Mouse (Mus musculus) MEL (cell line): ENCODE data around the gene Rdh5. TPM values are rescaled to one million over a fixed set of nuclear protein-coding genes. Genes with fewer than 3 reads are reported as not detected.
A peak's percentile ranks its signal among the peaks of the same experiment; 100 is the strongest.

Experiments used
- DNase-seq: peaks from one replicate; pipeline ENCODE4 v3.0.0; 2011; ENCODE audit warnings: low read depth, low spot score
- H3K27ac ChIP-seq: 2 replicates; pipeline ENCODE4 v1.5.1; 2012; ENCODE audit warnings: low read depth, mild to moderate bottlenecking, control low read depth, low read length, moderate library complexity; ENCODE audit not compliant: control insufficient read depth
- H3K27me3 ChIP-seq, 2 experiments: fragments of 150-350 bp in 1 of 2; sonication (generic) in 1 of 2; 2 replicates each; pipeline ENCODE4 v1.6.1; 2012; ENCODE audit warnings: low read length in 2 of 2, mild to moderate bottlenecking in 2 of 2, improper control_type of control experiment in 1 of 2, moderate library complexity in 1 of 2; ENCODE audit not compliant: insufficient read depth in 2 of 2, control insufficient read depth in 1 of 2
- H3K36me3 ChIP-seq, 2 experiments: 2 replicates each; pipeline ENCODE4 v1.6.1; 2012 to 2014; ENCODE audit warnings: low read length in 2 of 2, improper control_type of control experiment in 1 of 2, inconsistent platforms in 1 of 2, mild to moderate bottlenecking in 1 of 2; ENCODE audit not compliant: insufficient read depth in 2 of 2, control insufficient read depth in 1 of 2
- H3K4me1 ChIP-seq, 2 experiments: fragments of 150-350 bp in 1 of 2; sonication (generic) in 1 of 2; 2 replicates each; pipeline ENCODE4 v1.6.1; 2012; ENCODE audit warnings: low read length in 2 of 2, improper control_type of control experiment in 1 of 2, mild to moderate bottlenecking in 1 of 2; ENCODE audit not compliant: insufficient read depth in 2 of 2, control insufficient read depth in 1 of 2
- H3K4me3 ChIP-seq, 2 experiments: fragments of 150-350 bp in 1 of 2; sonication (generic) in 1 of 2; 2 replicates each; pipeline ENCODE4 v1.5.1; 2012; ENCODE audit warnings: low read depth in 2 of 2, low read length in 2 of 2, mild to moderate bottlenecking in 2 of 2, moderate library complexity in 2 of 2, control low read depth in 1 of 2, improper control_type of control experiment in 1 of 2; ENCODE audit not compliant: control insufficient read depth in 1 of 2, insufficient read depth in 1 of 2
- H3K79me2 ChIP-seq: 2 replicates; pipeline ENCODE4 v1.6.1; 2012; ENCODE audit warnings: mild to moderate bottlenecking, low read length, moderate library complexity; ENCODE audit not compliant: control insufficient read depth, poor library complexity, insufficient read depth
- H3K9ac ChIP-seq: 2 replicates; pipeline ENCODE4 v1.6.1; 2012; ENCODE audit warnings: low read depth, mild to moderate bottlenecking, control low read depth, low read length, moderate library complexity; ENCODE audit not compliant: control insufficient read depth, poor library complexity, severe bottlenecking
- H3K9me3 ChIP-seq: fragments of 150-350 bp; sonication (generic); replicated peaks from 2 replicates; pipeline ENCODE4 v1.6.1; 2012; ENCODE audit warnings: mild to moderate bottlenecking, low read length, improper control_type of control experiment, moderate library complexity; ENCODE audit not compliant: insufficient read depth
- BHLHE40 ChIP-seq: IDR thresholded peaks from 2 replicates; pipeline ENCODE4 v1.6.1; 2012; ENCODE audit warnings: low read depth, mild to moderate bottlenecking, inconsistent platforms, low read length, improper control_type of control experiment, borderline replicate concordance
- CHD1 ChIP-seq: IDR thresholded peaks from 2 replicates; pipeline ENCODE4 v1.6.1; 2012; ENCODE audit warnings: low read depth, mild to moderate bottlenecking, inconsistent platforms, low read length, improper control_type of control experiment
- CHD2 ChIP-seq: IDR thresholded peaks from 2 replicates; pipeline ENCODE4 v1.6.1; 2011; ENCODE audit warnings: low read length, improper control_type of control experiment
- CTCF ChIP-seq, 3 experiments: IDR thresholded peaks in 2 of 3; conservative IDR thresholded peaks in 1 of 3; 2 replicates each; pipeline ENCODE4 v1.5.1; 2011 to 2012; ENCODE audit warnings: low read length in 3 of 3, low read depth in 2 of 3, mild to moderate bottlenecking in 2 of 3, improper control_type of control experiment in 1 of 3, inconsistent platforms in 1 of 3, mixed read lengths in 1 of 3, moderate library complexity in 1 of 3; ENCODE audit not compliant: control insufficient read depth in 1 of 3, insufficient read depth in 1 of 3, poor library complexity in 1 of 3, severe bottlenecking in 1 of 3
- E2F4 ChIP-seq: IDR thresholded peaks from 2 replicates; pipeline ENCODE4 v1.6.1; 2011; ENCODE audit warnings: low read depth, low read length, improper control_type of control experiment, borderline replicate concordance
- ELF1 ChIP-seq: IDR thresholded peaks from 2 replicates; pipeline ENCODE4 v1.6.1; 2014; ENCODE audit warnings: low read depth, mild to moderate bottlenecking, inconsistent platforms, low read length, improper control_type of control experiment, moderate library complexity
- ETS1 ChIP-seq: IDR thresholded peaks from 2 replicates; pipeline ENCODE4 v1.6.1; 2012; ENCODE audit warnings: low read depth, mild to moderate bottlenecking, inconsistent platforms, low read length, improper control_type of control experiment, moderate library complexity
- GABPA ChIP-seq: IDR thresholded peaks from 2 replicates; pipeline ENCODE4 v1.6.1; 2012; ENCODE audit warnings: low read depth, mild to moderate bottlenecking, inconsistent platforms, low read length, improper control_type of control experiment, moderate library complexity
- GATA1 ChIP-seq: IDR thresholded peaks from 2 replicates; pipeline ENCODE4 v1.6.1; 2011; ENCODE audit warnings: low read depth, low read length, improper control_type of control experiment
- HCFC1 ChIP-seq: IDR thresholded peaks from 2 replicates; pipeline ENCODE4 v1.6.1; 2012; ENCODE audit warnings: low read depth, mild to moderate bottlenecking, inconsistent platforms, low read length, improper control_type of control experiment, moderate library complexity
- JUND ChIP-seq: IDR thresholded peaks from 2 replicates; pipeline ENCODE4 v1.6.1; 2011; ENCODE audit warnings: low read depth, mild to moderate bottlenecking, improper control_type of control experiment, low read length
- MAFK ChIP-seq: IDR thresholded peaks from 2 replicates; pipeline ENCODE4 v1.6.1; 2011; ENCODE audit warnings: low read depth, mild to moderate bottlenecking, low read length, improper control_type of control experiment, borderline replicate concordance
- MAX ChIP-seq: IDR thresholded peaks from 2 replicates; pipeline ENCODE4 v1.6.1; 2011; ENCODE audit warnings: low read length, improper control_type of control experiment
- MAZ ChIP-seq: IDR thresholded peaks from 2 replicates; pipeline ENCODE4 v1.6.1; 2012; ENCODE audit warnings: low read depth, mild to moderate bottlenecking, inconsistent platforms, low read length, improper control_type of control experiment
- MXI1 ChIP-seq: IDR thresholded peaks from 2 replicates; pipeline ENCODE4 v1.6.1; 2011; ENCODE audit warnings: mild to moderate bottlenecking, low read depth, low read length, improper control_type of control experiment
- MYC ChIP-seq: IDR thresholded peaks from 2 replicates; pipeline ENCODE4 v1.6.1; 2011; ENCODE audit warnings: low read depth, mild to moderate bottlenecking, low read length, improper control_type of control experiment, moderate library complexity
- NELFE ChIP-seq: IDR thresholded peaks from 2 replicates; pipeline ENCODE4 v1.6.1; 2011; ENCODE audit warnings: low read depth, low read length, improper control_type of control experiment
- POLR2AphosphoS2 ChIP-seq: IDR thresholded peaks from 2 replicates; pipeline ENCODE4 v1.6.1; 2011; ENCODE audit warnings: low read length, improper control_type of control experiment
- POLR2AphosphoS5 ChIP-seq: IDR thresholded peaks from 2 replicates; pipeline ENCODE4 v1.6.1; 2012; ENCODE audit warnings: low read depth, borderline replicate concordance, mild to moderate bottlenecking, inconsistent platforms, low read length, moderate library complexity, mixed read lengths
- RCOR1 ChIP-seq: IDR thresholded peaks from 2 replicates; pipeline ENCODE4 v1.6.1; 2012; ENCODE audit warnings: low read depth, mild to moderate bottlenecking, inconsistent platforms, low read length, improper control_type of control experiment
- SIN3A ChIP-seq: IDR thresholded peaks from 2 replicates; pipeline ENCODE4 v1.6.1; 2012; ENCODE audit warnings: low read length, improper control_type of control experiment, inconsistent platforms
- TAL1 ChIP-seq: IDR thresholded peaks from 2 replicates; pipeline ENCODE4 v1.6.1; 2012; ENCODE audit warnings: mild to moderate bottlenecking, inconsistent platforms, low read length, moderate library complexity, mixed read lengths
- TBP ChIP-seq: IDR thresholded peaks from 2 replicates; pipeline ENCODE4 v1.8.0; 2011; ENCODE audit warnings: low read depth, low read length, improper control_type of control experiment
- TCF12 ChIP-seq: IDR thresholded peaks from 2 replicates; pipeline ENCODE4 v1.6.1; 2014; ENCODE audit warnings: low read depth, mild to moderate bottlenecking, inconsistent platforms, low read length, improper control_type of control experiment, moderate library complexity
- UBTF ChIP-seq: IDR thresholded peaks from 2 replicates; pipeline ENCODE4 v1.6.1; 2012; ENCODE audit warnings: low read depth, mild to moderate bottlenecking, inconsistent platforms, low read length, improper control_type of control experiment, moderate library complexity, borderline replicate concordance; ENCODE audit not compliant: insufficient read depth
- USF1 ChIP-seq: IDR thresholded peaks from 2 replicates; pipeline ENCODE4 v1.6.1; 2014; ENCODE audit warnings: low read depth, mild to moderate bottlenecking, inconsistent platforms, low read length, improper control_type of control experiment, moderate library complexity
- ZKSCAN1 ChIP-seq: IDR thresholded peaks from 2 replicates; pipeline ENCODE4 v1.6.1; 2012; ENCODE audit warnings: low read depth, mild to moderate bottlenecking, inconsistent platforms, low read length, improper control_type of control experiment, moderate library complexity
- ZMIZ1 ChIP-seq: IDR thresholded peaks from 2 replicates; pipeline ENCODE4 v1.6.1; 2012; ENCODE audit warnings: low read depth, mild to moderate bottlenecking, inconsistent platforms, low read length, improper control_type of control experiment, moderate library complexity
- polyA plus RNA-seq, 2 experiments: library from polyadenylated mRNA; stranded (reverse) in 1 of 2; unstranded in 1 of 2; fragments of >175 nt in 1 of 2; fragments of >200 nt in 1 of 2; gene quantifications; 2 replicates each; pipeline versions ENCODE4 v1.2.1 to v1.2.4; 2012; ENCODE audit warnings: low replicate concordance in 2 of 2, low read depth in 1 of 2; ENCODE audit not compliant: insufficient read length in 2 of 2, insufficient read depth in 1 of 2, missing spikeins in 1 of 2
- total RNA-seq: library from RNA; depleted of rRNA; stranded (reverse); fragments of 300-350 nt; gene quantifications from 2 replicates; pipeline ENCODE4 v1.2.3, GENCODE M21; 2012

Rdh5 gene
- total and polyA plus RNA-seq, 3 experiments: 1.2 to 4.2 TPM; not detected in 1

- Histone ChIP-seq H3K36me3 (peaks cover 0 to 7% of the 10 kb centered on the region in 2 experiments; a peak in 2 of 4 replicates), H3K79me2 (peaks cover 3% of the 10 kb centered on the region; the same call in 1 of the 2 replicates), H3K9ac (no peak overlapping the region; the same call in 1 of the 2 replicates), H3K9me3 (no peaks in the 10 kb centered on the region), H3K27me3 (no peaks in the 10 kb centered on the region), H3K4me3 (peak overlapping the region; percentile 52 to 69; a peak in 3 of 4 replicates), H3K27ac (no peak overlapping the region), H3K4me1 (peaks cover 0 to 17% of the 10 kb centered on the region in 2 experiments; a peak in 3 of 4 replicates)
- TF ChIP-seq USF1 (no peak), ZKSCAN1 (no peak), CTCF (IDR thresholded peaks at IDR 0.05 in 2 of 3, conservative IDR thresholded peaks at IDR 0.05 in 1 of 3; ENCODE audit: control insufficient read depth in 1 of 3, insufficient read depth in 1 of 3, low read depth in 2 of 3, low read length in 3 of 3, poor library complexity in 1 of 3, severe bottlenecking in 1 of 3) (no peak), GATA1 (no peak), CHD2 (no peak), MYC (no peak), CHD1 (no peak), BHLHE40 (no peak), ELF1 (no peak), MXI1 (no peak), POLR2AphosphoS2 (no peak), HCFC1 (no peak), MAX (no peak), UBTF (no peak)
- no peak for DNase-seq
These were observed 30.4 kb downstream of the Rdh5 start for GRCm38 (mm10) chr10:128892246-128892645.

DNA sequence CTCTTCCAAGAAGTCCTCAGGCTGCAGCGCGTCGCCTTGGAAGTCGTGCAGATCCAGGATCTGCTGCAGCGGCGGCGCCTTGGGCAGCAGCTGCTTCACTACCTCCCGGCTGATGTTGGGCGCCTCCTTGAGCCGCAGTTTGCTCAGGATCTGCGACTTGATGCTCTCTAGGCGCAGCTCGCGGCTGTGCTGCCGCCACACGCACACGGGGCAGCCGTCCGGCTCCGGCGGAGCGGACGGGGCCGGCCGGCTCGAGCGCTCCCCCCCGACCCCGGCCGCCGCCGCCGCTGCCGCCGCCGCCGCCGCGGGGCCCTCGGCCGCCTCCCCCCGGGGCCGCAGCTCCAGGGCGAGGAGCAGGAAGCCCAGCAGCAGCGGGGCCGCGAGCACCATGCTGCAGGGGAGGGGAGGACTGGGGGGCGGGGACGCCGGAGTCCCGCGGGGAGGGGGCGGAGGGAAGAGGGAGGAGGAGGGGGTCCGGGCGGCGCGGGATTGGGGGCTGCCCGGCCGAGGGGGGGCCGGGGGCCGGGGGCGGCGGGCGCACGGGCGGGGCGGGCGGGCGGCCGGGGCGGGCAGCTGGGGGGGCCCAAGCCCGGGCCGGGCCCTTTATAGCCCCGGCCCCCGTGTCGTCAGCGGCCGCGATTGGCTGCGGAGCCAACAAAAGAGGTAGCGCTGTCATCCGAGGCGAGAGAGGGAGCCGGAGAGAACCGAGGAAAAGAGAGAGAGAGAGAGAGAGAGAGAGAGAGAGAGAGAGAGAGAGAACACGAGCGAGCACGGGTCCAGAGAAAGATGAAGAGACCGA, 31.2 kb downstream of the Rdh5 start, which contains the start of gene Gdf11:
Gdf11 (minus strand) TSS at position 423 of the 799 bp plus-strand sequence.
- peaks cover 0 to 17% of the 10 kb centered on the region in 2 experiments; a peak in 3 of 4 replicates for H3K4me1 ChIP-seq
- H3K27ac ChIP-seq: no peak within 1 kb of the TSS
- H3K9ac ChIP-seq: peak within 1 kb of the TSS; percentile 83
- peak within 1 kb of the TSS; percentile 89 to 95 for H3K4me3 ChIP-seq
- peaks cover 0 to 7% of the 10 kb centered on the region in 2 experiments; a peak in 2 of 4 replicates for H3K36me3 ChIP-seq
- DNase-seq: peak; percentile 76
- peaks cover 3% of the 10 kb centered on the region; the same call in 1 of the 2 replicates for H3K79me2 ChIP-seq
- no peaks in the 10 kb centered on the region for H3K27me3 ChIP-seq
- H3K9me3 ChIP-seq: no peaks in the 10 kb centered on the region
- TF ChIP-seq SIN3A (0 out of 2 replicates have a peak, but pooled peaks have one; percentile 27), CTCF (IDR thresholded peaks at IDR 0.05 in 2 of 3, conservative IDR thresholded peaks at IDR 0.05 in 1 of 3; ENCODE audit: control insufficient read depth in 1 of 3, insufficient read depth in 1 of 3, low read depth in 2 of 3, low read length in 3 of 3, poor library complexity in 1 of 3, severe bottlenecking in 1 of 3) (no peak), TAL1 (no peak), CHD1 (no peak), ELF1 (no peak), BHLHE40 (no peak), MAFK (no peak), ZMIZ1 (no peak), TCF12 (no peak), UBTF (no peak), MAX (no peak), POLR2AphosphoS5 (no peak), ETS1 (no peak), TBP (0 out of 2 replicates have a peak, but pooled peaks have one; percentile 43), HCFC1 (peak; percentile 52; the same call in 1 of the 2 replicates), NELFE (no peak), JUND (peak; percentile 94), POLR2AphosphoS2 (no peak), MAZ (peak; percentile 73), CHD2 (no peak), RCOR1 (no peak), E2F4 (no peak), GABPA (no peak)
